Mouse (Mus musculus): ENCODE measurements around the gene Gemin7.

DNA sequence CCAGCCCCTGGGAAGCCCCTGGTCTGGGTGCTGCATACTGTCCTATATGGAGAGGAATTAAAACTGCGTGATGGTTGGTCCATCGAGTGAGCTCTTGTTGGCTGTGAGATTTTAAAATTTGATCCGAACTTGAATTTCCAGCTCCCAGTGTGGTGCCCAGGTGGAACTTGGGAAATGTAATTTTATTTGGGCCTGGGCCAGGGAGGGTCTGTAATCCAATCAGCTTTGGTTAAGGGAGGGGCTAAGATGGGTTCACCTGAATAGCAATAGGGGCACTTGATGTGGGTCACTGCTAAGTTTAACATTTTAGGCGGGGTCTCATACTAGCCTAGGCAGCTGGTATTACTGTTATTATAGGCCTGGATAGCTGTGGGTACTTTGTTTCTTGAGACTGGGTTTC lies 1.0 kb upstream of the Gemin7 start:
- TF ChIP-seq CTCF (IDR thresholded peaks at IDR 0.05; ENCODE audit: control insufficient read depth, insufficient read depth, low read length) (no peak), POLR2A (IDR thresholded peaks at IDR 0.05; ENCODE audit: borderline replicate concordance, control insufficient read depth, low read depth, low read length) (no peak)
